Mouse (Mus musculus) heart, postnatal 14 days (tissue): Measurements from ENCODE around the gene Akap2. TPM values are rescaled to one million over a fixed set of nuclear protein-coding genes. Genes with fewer than 3 reads are reported as not detected.

Experiments
- DNase-seq, 2 experiments: peaks; one replicate each; pipeline ENCODE4 v3.0.0; 2021 to 2022
- intact Hi-C: fragments of 180-260 bp; cut with DNase I; formaldehyde crosslinking; loops from one replicate; pipeline ENCODE4 v1.15.1; 2025
- total RNA-seq, 2 experiments: library from RNA; stranded (reverse); gene quantifications; 2 replicates each; pipeline ENCODE4 v1.2.3; 2021

The Akap2 gene
- total RNA-seq, 2 experiments from 2014 or later, result 110 to 116 TPM

DNA sequence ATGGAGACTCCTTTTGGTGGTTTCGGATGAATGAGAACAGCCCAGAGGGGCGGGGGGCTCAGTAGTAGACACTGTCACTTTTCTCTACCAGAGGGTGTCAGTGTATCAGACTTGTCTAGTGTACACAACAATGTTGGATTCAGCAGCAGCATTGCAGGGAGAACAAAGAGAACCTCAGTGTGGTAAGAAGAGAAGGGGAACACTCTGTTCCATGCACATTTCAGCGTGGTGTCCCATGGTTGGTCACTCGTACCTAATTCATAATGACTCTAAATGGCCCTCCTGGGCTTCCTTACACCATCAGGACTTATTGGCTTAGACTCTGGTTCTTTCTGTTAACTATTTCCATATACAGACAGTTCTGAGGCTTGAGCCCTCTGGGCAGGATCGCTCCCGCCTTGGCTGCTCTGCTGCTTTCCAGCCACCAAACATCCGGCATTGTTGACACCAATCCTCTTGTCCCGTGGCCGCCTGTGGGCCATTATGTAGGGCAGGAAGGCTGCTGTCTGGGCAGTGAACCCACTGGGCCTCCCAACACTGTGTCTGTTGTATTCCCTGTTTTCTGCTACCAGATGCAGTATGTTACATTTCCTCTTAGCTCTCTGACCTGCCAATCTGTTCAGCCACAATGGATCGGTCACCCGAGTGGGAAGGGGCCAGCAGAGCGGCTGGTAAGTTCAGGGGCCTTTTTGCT, 19.4 kb upstream of the Akap2 start:
- DNase-seq, result no peak

DNA sequence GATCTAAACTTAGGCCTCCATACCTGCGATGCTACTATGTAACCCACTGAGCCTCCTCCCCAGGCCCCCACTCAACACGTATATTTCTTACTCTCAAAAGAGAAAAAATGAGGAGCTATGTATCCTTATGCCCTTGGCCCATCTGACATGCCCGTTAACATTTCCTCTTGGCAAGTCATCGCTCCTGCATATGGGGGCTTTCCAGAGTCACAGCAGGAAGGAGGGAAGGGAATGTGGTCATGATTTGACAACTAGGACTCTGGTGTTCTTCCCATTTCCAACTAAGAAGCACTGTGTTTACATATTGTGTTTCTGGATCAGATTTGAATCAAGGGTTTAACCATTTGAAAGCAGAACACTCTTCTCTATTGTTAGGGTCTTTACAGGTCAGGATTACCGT, 15.9 kb upstream of the Akap2 start:
- intact Hi-C loops, result no loop called here
- DNase-seq, result no peak

More for the DNA sequence above, 19.4 kb upstream of the Akap2 start:
- intact Hi-C loops, result no loop called here

DNA sequence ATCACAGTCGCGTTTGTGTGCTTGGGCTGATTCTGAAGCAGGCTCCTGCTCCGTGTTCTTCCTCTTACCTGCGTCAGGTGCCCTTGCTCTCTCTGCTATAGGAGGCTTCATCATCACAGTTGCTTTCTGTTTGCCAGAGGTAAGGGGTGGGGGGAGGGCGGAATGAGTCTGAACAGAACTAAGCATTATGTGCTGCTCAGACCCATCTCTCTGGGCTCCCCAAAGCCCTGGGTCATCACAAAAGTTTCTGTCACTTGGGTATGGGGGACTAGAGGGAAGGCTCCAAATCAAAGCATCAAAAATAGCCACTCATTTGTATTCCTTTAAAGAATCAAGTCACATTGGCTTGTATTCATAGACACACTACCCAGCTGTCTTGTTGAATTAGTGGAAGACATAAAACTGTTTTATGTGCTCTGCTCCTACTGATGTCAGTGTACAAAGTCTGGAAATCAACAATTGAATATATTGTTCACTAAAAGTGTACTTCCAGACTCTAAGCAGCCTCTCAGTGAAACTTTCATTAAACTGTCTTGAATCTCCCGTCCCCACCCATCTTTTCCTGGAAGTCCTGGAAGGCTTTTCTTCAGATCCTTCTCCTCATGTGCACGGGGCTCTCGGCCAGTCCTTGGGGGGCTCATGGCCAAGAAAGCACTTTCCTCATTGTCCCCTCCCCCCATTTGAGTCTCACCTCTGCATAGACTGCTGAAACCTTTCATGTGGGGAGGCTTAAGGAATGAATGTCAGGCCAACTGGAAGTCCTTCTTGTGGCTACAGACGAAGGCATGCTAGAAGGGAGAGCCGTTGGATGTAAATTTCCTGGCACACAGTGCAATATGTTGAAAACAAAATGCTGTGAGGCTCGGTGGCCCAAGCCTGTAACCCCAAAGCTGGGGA, 13.6 kb upstream of the Akap2 start:
- intact Hi-C loops, result no loop called here
- no peak for DNase-seq

DNA sequence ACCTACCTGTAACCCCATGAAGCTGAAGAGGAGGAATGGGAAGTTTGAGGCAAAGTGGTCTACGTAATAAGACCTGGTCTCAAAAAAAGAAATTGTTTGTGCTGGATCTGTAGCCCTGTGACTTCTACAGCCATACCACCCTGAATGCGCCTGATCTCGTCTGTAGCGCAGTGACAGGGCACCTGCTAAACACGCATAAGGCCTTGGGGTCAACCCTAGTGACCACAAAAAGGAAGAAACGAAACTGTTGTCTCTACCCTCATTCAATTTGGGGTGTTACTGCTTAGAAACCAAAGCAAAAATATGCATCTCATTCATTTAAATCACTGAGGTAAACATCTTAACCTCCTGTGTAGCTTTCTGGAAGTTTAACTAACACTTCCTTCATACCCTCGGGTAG, 12.9 kb upstream of the Akap2 start:
- intact Hi-C loops, result no loop called here

DNA sequence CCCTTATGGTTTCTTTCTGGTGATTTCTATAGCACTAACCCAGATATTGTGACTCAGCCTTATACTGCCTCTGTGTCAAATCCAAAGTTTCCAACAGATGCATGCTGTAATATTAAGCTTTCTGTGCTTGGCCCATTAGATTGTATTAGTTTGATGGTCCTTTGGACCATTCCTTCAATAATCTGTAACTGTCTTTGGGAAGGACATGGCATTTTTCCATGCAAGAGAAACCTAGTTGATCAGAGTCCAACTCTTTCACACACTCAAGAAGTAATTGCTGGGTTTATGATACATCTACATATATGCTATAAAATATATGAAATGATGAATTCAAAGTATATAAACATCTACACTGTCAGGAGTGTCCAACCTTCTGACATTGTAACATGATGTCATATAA, 1.6 kb upstream of the Akap2 start:
- no peak for DNase-seq
- intact Hi-C loops, result loop anchor here (5.0 kb wide), 1 partner anchor 44 kb away; no protein-coding TSS in a partner anchor

More for the DNA sequence above, 12.9 kb upstream of the Akap2 start:
- DNase-seq, result no peak

DNA sequence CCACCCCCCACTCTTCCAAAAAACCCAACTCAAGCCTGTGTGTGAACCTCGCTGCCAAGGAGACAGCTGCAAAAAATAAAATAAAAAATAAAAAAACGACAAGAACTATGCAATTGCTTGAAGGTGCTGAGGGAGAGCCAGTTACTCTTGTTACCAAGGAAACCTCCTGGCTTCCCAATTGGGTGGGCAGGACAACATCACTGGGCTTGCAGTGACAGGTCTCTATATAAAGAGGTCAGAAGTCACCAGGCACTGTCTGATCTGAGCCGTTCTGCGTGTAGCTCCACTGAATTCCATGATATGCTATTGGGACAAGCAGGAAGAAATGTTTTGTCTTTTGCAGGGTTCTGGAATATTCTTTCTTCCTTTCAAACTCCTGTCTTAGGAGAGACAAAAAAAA, 722 bp upstream of the Akap2 start:
- no peak for DNase-seq
- intact Hi-C loops, result loop anchor here (5.0 kb wide), 1 partner anchor 44 kb away; no protein-coding TSS in a partner anchor

DNA sequence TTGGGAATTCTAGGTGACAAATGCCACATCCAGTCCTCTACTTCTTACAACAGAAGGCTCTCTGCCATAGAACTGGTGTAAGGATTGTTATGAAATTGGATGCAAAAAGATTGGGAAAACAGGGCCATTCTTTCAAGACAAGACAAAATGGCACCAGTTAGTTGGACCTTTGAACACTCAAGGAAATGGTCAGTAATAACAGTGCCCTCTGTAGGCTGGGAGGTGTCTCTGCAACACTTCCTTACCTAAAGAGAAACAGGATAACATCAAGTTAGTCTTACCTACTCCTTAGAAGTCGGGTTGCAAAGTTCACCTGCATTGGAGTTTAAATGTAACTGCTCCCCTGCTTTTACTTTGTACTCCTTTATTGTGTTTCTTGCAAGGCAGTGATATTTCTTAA, 1.9 kb downstream of the Akap2 start:
- intact Hi-C loops, result loop anchor here (5.0 kb wide), 1 partner anchor 47 kb away; no protein-coding TSS in a partner anchor
- DNase-seq, result no peak

DNA sequence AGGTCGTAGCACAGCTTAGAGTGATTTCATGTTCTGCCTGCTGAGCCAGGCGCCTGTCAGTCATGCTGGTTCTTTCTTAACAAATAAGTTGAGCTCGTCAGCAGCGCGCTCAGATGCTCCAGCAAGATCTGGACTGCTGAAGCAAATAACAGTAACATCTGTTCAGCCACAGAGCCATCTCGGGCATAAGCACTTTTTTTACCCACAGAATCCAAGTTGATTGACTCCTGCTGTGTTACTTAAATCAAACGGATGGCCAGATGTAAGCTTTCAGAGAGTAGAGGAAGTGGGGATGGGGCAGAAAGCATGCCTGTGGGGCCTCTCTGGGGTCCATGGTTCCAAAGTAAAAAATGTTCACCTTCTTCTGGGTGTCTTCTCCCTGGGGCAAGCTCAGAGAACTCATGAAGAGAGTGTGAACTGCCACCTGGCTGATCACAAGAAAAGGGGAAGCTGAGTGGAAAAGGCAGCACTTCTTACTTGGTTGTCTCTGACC, 3.5 kb downstream of the Akap2 start:
- DNase-seq, result no peak
- intact Hi-C loops, result no loop called here

DNA sequence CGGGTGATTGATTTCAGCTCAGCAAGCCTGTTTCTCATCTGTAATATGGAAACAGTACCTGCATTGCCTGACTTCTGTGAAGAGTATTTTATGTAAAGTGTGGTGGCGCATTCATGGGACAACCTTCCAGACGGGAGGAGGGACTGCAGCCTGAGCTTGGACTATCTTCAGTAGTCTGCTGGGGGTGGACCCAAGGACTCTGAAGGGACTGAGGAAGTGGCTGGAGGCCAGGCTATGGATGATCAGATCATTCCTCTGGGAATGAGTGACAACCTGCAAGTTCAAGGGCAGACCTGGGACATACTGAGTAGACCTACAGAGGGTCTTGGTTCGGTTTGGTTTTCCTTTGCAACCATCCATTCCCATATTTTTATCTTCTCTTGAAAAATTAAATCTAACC, 4.8 kb downstream of the Akap2 start:
- intact Hi-C loops, result no loop called here
- no peak for DNase-seq

DNA sequence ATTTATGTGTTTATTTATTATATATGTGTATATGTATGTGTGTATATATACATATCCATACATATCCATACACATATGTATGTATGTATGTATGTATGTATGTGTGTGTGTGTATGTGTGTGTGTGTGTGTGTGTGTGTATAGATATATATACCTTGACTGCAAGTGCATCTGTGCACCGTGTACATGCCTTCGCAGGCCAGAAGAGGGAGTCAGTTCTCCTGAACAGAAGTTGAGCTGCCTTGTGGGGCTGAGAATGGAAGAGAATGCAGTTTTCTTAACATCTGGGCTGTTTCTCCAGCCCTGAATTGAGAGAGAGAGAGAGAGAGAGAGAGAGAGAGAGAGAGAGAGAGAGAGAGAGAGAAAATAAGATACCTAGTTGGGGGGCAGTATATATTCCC, 6.2 kb downstream of the Akap2 start:
- intact Hi-C loops, result no loop called here
- DNase-seq, result no peak

DNA sequence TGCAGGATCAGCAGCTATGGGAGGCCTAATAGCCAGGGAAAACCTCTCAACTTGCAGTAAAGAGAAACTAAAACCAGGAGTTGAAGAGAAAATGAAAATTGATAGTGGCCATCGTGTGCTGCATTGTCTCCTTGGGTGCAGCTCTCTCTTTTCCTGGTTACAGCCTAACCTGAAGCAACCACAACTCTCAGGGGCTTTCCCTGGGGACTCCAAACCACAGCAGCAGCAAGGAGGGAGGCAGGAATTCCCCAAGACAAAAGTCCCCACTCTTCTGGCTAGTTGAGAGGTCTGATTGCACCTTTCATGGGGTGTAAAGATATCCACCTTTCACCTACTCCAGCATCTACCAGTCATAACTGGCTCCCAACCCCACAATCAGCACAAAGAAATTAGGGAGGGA, 8.1 kb downstream of the Akap2 start:
- no peak for DNase-seq
- intact Hi-C loops, result no loop called here

DNA sequence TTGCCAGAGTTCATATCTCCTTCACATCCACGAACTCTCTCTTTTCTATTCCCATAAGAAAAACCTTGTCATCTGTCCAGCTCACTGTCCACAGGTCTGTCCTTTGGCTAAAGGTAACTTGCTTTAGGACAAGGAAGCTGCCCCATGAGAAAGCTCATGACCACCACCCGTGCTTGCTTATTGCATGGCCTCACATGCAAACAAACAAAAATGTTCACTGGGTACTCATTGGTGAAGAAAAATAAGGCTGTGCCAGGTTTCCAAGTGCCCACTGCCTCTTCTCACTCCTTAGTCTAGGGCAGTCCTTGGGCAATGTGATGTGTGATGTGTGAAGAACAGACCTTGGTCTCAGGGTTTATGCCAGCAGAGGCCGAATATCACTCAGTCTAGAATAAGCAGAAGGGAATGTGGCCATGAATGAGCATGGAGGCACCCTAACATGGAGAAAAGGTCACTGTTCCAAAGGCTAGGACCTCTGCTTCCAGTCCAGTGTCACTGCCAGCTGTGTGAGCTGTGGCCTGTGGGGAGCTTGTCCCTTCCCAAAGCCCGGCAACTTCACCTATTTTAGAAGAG, 11.2 kb downstream of the Akap2 start:
- DNase-seq, result no peak
- intact Hi-C loops, result no loop called here

DNA sequence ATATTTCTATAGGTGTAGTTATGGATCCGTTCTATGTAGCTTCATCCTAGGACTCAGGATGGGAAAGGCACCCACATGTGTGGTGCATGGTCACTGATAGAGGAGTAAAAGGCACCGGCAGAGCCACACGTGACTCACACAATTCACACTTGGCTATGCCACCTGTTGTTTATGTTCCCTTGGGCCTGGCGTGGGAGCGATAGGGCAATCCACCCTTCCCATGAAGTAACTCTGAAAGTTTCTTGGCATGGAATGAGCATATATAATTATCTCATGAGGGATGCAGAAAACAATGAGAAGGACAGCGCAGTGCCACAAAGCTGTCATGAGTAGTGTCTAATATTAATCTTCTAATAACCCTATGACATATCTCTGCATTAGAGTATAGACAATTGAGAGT, 12.6 kb downstream of the Akap2 start:
- no peak for DNase-seq
- intact Hi-C loops, result no loop called here

DNA sequence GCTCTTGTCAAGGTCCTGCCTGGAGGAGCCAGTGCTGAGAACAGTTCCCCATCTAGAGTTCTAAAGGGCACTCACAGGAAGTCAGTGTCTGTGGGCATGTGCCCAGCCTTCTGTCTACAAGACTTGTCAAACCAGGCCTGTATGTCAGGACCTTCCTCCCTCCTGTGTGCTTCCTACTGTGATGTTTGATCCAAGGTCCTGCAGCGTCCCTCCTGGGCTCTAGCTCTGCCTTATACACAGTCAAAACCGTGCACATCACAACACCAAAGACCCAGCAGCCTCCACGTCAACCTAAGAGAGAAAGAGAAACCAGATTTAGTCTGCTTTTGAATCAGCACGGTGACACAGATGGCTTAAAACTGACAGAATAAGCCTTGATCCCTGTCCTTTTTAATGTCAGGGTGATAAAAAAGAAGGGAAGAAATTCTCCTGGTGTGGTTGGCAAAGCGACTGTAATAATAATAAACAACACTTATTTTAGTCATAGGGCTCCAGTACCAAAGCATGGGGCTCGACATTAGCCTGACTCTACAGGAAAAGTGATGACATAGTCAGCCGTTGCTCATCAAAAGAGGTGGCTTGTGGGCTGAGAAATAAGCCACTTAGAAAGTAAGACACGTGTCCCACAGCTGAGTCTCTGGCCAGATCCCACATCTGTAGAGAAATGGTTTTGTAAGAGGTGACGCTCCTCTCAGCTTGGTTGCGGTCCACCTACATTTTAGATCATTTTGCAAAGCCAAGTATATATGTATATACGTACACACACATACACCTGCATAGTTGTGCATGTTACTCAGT, 13.5 kb downstream of the Akap2 start:
- intact Hi-C loops, result no loop called here
- DNase-seq, result no peak

DNA sequence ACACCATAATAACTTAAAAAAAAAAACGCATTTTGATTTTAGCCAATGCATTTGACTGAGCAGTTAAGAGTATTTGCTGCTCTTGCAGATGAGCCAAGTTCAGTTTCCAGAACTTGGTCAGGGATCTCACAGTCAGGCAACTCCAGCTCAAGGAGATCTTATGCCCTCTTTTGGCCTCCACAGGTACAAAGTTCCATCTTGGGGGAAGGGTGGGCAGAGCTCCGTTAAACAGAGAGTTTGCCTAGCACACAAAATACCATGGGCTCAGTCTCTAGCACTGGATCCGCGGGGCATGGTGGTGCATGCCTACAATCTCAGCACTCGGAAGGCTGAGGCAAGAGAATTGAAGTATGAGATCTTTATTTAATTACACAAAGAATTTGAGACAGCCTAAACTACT, 14.9 kb downstream of the Akap2 start:
- no peak for DNase-seq
- intact Hi-C loops, result no loop called here

DNA sequence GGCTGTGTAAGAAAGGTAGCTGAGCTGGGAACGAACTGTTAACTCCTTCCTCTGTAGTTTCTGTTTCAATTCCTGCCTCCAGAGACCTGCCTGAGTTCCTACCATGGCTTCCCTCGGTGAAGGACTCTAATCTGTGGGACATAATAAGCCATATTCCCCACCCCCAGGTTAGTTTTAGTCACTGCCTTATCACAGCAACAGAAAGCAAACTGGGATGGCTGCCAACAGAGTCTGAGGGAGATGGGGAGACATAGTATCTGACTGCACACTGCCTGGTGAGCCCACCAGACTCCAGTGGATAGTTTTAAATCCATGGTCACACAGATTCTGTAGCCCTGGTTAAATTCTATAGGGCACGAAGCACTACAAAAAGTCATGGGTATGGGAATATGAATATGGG, 16.0 kb downstream of the Akap2 start:
- DNase-seq, result peak; percentile 22 to 44
- intact Hi-C loops, result no loop called here

DNA sequence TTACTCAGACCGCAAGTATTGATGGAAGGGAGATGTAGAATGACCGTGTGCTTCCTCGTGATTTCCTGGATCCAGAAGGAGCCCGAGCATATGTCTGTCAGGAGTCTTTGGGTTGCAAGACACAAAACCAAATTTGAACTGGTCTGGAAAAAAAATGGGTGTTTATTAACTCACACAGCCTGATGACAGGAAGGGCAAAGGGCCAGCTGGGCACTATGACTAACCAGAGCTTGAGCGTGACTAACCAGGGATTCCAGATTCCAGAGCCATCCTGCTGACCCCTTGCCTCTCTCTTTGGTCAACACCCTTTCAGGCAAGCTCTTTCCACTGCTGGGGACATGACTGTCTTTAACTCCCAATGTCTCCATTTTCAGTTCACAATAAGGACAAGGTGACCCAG, 18.0 kb downstream of the Akap2 start:
- no peak for DNase-seq
- intact Hi-C loops, result no loop called here

DNA sequence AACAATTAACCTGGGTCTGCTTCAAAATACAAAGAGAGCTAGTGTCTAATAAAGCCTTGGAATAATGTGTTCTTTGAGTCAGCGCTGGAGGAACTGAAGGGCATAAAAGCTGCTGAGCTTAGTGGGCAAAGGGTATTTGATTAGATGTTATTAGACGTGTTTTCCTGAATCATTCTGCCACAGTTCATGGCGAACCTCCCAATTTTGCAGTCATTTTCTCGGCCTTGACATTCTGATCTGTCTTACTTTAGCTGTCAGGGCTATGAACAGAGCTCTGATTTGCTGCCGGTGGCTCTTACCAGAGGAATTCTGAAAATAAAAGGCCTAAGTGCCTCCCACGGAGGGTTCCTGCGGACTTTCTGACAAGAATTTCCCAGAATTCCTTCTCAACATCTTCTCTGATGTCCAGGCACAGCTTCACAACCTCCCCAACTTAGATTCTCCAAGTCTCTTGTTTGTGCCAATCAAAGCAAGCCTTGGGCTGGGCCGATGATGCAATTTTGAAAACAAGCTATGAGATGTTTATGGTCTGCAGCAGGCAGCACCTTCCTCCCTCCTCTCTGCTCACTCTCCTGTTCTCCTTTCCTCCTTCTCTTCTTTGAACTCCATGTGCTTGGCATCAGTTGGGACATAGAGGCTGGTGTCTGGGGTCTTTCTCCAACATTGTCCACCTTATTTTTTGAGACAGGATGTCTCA, 21.5 kb downstream of the Akap2 start:
- intact Hi-C loops, result no loop called here
- DNase-seq, result no peak

DNA sequence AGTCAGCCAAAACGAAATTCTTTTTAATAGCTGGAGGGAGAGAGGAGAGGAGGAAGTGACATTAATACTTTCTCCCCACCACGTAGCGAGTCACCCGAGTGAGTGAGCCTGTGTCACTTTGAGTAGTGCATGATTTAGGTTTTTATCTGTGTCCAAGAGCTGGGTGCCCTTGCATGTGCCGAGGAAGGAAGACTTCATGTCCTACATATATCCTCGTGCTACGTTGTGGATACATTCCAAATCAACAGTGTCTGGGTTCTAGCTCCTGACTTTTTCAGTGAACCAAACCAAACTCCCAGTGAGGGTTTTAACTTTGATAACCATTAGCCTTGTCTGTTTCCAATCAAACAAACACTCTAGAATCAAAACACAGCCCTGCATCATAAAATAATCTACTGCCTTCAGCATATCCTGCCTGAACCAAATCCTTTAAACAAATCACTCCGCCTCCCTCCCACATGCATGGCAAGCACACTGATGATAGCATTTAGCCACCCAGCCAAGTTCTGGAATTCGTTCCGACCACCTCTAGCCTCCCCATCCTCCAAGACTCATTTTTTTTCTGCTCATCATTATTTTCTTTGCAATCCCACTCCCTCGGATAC, 26.0 kb downstream of the Akap2 start:
- no peak for DNase-seq
- intact Hi-C loops, result no loop called here
